ENCODE assay signal across 12 mouse cellular contexts in genomic region chr2:84518767-84519166, GRCm38 (mm10). TPM values are rescaled to one million over a fixed set of nuclear protein-coding genes. Genes with fewer than 3 reads are reported as not detected.
A peak's percentile ranks its signal among the peaks of the same experiment; 100 is the strongest.
DNase-seq lines count a peak whose midpoint lies in the region; ATAC-seq and TF ChIP-seq lines count a peak whose summit lies in the region.
"Had no signal": no experiment of that assay in that cellular context is flagged by ENCODE, and none has a peak within 500 bp of the region (broad histone marks: within the 10 kb centered on the region; RNA-seq: fewer than 3 reads in every experiment).

No protein-coding gene starts in this region.

- no peak for TF ChIP-seq CTCF in heart, postnatal 0 days (IDR thresholded peaks at IDR 0.05; ENCODE audit: low read depth)
- no peak for TF ChIP-seq CTCF in stomach, postnatal 0 days (IDR thresholded peaks at IDR 0.05; ENCODE audit: low read depth)

- intact Hi-C loops in left cerebral cortex, postnatal 14 days (cut with DNase I): no loop called here

- peaks cover 13% of the 10 kb centered on the region for H3K4me1 ChIP-seq in heart, postnatal 0 days (ENCODE audit: control insufficient read depth, insufficient read depth)
- peaks cover 3% of the 10 kb centered on the region; the same call in 1 of the 2 replicates for H3K4me1 ChIP-seq in stomach, postnatal 0 days (replicated peaks; ENCODE audit: control insufficient read depth, insufficient read depth)

- no peaks in the 10 kb centered on the region for H3K27me3 ChIP-seq in heart, postnatal 0 days (ENCODE audit: control insufficient read depth, insufficient read depth, low read length)
- no peaks in the 10 kb centered on the region for H3K27me3 ChIP-seq in stomach, postnatal 0 days (ENCODE audit: control insufficient read depth, insufficient read depth, low read length)

- no peaks in the 10 kb centered on the region; the same call in 1 of the 2 replicates for H3K9me3 ChIP-seq in heart, postnatal 0 days (replicated peaks; ENCODE audit: control insufficient read depth, low read length)
- H3K9me3 ChIP-seq in stomach, postnatal 0 days (ENCODE audit: control insufficient read depth, low read length): no peaks in the 10 kb centered on the region

- peak overlapping the region; percentile 46 for H3K4me2 ChIP-seq in heart, postnatal 0 days (ENCODE audit: low read depth, low read length)
- H3K4me2 ChIP-seq in stomach, postnatal 0 days (replicated peaks; ENCODE audit: low read depth): peak overlapping the region; percentile 30; the same call in 1 of the 2 replicates

- H3K27ac ChIP-seq in heart, postnatal 0 days (ENCODE audit: low read depth): peak overlapping the region; percentile 91
- peak overlapping the region; percentile 88 for H3K27ac ChIP-seq in stomach, postnatal 0 days (replicated peaks)

- 0 out of 2 replicates have a peak, but pooled peaks have one; percentile 30 for TF ChIP-seq EP300 in heart, postnatal 0 days (IDR thresholded peaks at IDR 0.05; ENCODE audit: low read depth)
- no peak for TF ChIP-seq EP300 in stomach, postnatal 0 days (optimal IDR thresholded peaks at IDR 0.05)

- 0 out of 2 replicates have a peak overlapping the region, but pooled peaks have one; percentile 10 for H3K4me3 ChIP-seq in heart, postnatal 0 days (ENCODE audit: low read depth, low read length)
- H3K4me3 ChIP-seq in stomach, postnatal 0 days (ENCODE audit: low read depth, low read length): no peak overlapping the region

- H3K36me3 ChIP-seq in heart, postnatal 0 days (replicated peaks; ENCODE audit: control insufficient read depth, insufficient read depth, low read length): no peaks in the 10 kb centered on the region
- no peaks in the 10 kb centered on the region for H3K36me3 ChIP-seq in stomach, postnatal 0 days (ENCODE audit: control insufficient read depth, insufficient read depth, low read length)

- 21% methylated on average over 5 of the region's 5 CpGs for WGBS in heart, postnatal 0 days
- WGBS in stomach, postnatal 0 days: 44% methylated on average over 5 of the region's 5 CpGs

- peak; percentile 75 for DNase-seq in heart, adult 11 months
- no peak for DNase-seq in heart, adult 8-10 months (ENCODE audit: low spot score)
- peak; percentile 57 for DNase-seq in testis, postnatal 14 days (ENCODE audit: low spot score)
- DNase-seq in testis, postnatal 10 days (ENCODE audit: low spot score): no peak
- peak; percentile 61 for DNase-seq in heart, postnatal 0 days (ENCODE audit: low spot score)
- peak; percentile 35 for DNase-seq in stomach, postnatal 0 days (ENCODE audit: low spot score)
- DNase-seq in frontal cortex, postnatal 25 days (ENCODE audit: low spot score in 2 of 2): no peak
- no peak for DNase-seq in left cerebral cortex, postnatal 14 days (ENCODE audit: low spot score in 2 of 2)
- DNase-seq: adrenal gland, adult 8-10 months; cerebellum, adult 11-12 months; thymus, adult 18-20 months had no signal

- peak; percentile 58 for ATAC-seq in heart, postnatal 0 days (ENCODE audit: insufficient read depth, low read depth)
- peak; percentile 47 for ATAC-seq in stomach, postnatal 0 days (ENCODE audit: low FRiP score, low TSS enrichment)
- ATAC-seq: hindbrain, embryonic 16.5 days had no signal

- 0 out of 2 replicates have a peak overlapping the region, but pooled peaks have one; percentile 26 for H3K9ac ChIP-seq in heart, postnatal 0 days (replicated peaks; ENCODE audit: low read depth, low read length)
- H3K9ac ChIP-seq in stomach, postnatal 0 days (ENCODE audit: low read length): no peak overlapping the region

RNA-seq across cellular contexts. Expression of gene Tfpi, which starts 42.2 kb away (rescaled TPM):
- total RNA-seq in heart, adult 8-10 months (2022): 10 to 100 TPM; 39.5 to 67.3 (median 48.9) TPM
- total RNA-seq in heart, postnatal 0 days (2014; rRNA removed; ENCODE audit: low replicate concordance): 55.2 and 58.1 TPM in 2 replicates
- polyA plus RNA-seq in heart, postnatal 0 days (2015; fragmentation: Nextera tagmentation; extraction: Ambion mirVana): 58.4 and 59.5 TPM in 2 replicates
- 22.8 and 23.4 TPM in 2 replicates for polyA plus RNA-seq in stomach, postnatal 0 days (2015; fragmentation: Nextera tagmentation; extraction: Ambion mirVana)
- 1 to 10 TPM; 6.5 to 7.2 TPM for total RNA-seq in left cerebral cortex, postnatal 14 days (2021)

Comparison
In these comparisons a context has a peak if more than half of its experiments do, and no peak if none do; other contexts are left out.
1. DNase-seq: peak in heart, adult 11 months (single experiment), testis, postnatal 14 days (single experiment), heart, postnatal 0 days (single experiment) and stomach, postnatal 0 days (single experiment); none in heart, adult 8-10 months (single experiment), testis, postnatal 10 days (single experiment), frontal cortex, postnatal 25 days (0 of 2) and left cerebral cortex, postnatal 14 days (0 of 2).